Mouse (Mus musculus) spleen, adult 12 weeks (tissue): ENCODE data around the gene Crygn.

Experiments used
- DNase-seq: peaks from one replicate; pipeline ENCODE4 v3.0.0; 2022; ENCODE audit warnings: low spot score

Crygn gene

DNA sequence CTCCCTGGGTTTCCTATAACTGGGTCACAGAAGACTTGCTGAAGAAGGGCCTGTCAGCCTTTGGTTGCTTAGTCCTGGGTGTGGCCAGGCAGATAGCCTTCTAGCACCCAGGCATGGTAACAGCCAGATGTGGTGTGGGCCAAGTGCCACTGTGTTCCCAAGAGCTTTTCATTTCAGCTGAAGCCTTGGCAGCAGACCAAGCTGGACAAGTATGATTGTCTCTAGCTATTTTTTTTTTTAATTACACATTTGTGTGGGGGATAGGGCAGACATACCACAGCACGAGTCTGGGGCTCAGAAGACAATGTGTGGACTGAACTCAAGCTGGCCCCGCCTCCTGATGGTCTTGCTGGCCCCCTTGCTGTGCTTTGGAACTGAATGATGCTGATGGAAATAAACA, 47.8 kb downstream of the Crygn start:
- DNase-seq, result no peak

DNA sequence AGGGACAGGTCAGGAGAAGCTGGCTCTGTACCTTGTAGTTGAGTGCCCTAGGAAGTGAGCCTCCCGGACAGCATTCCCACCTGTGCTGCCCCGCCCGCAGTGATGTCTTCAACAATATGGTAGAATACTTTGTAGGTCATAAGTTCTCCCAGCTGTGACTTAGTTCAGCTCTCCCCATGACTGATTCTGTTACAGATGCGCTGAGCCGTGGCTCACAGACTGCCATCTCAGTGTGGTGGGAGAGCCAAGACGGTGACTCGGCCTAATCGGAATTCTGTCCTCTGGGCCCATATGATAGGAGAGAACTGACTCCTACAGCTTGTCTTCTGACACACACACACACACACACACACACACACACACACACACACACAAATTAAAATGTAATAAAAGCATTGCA, 53.2 kb downstream of the Crygn start:
- DNase-seq, result no peak

DNA sequence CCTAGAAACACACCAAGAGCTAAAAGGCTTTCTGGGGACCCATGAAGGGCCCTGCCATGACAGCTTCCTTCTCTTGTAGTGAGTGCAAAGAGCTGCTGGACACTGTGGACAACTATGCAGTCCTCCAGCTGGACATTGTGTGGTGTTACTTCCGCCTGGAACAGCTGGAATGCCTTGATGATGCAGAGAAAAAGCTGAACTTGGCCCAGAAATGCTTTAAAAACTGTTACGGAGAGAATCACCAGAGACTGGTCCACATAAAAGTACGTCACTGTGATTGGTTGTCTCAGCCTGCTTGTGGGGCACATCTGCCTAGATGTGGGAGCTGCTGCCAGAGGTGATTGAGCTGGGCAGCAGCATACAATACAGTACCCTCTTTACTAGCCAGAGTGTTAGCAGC, 56.5 kb downstream of the Crygn start:
- DNase-seq, result no peak
